Mouse (Mus musculus): ENCODE results near the gene Rreb1.

- TF ChIP-seq CTCF (IDR thresholded peaks at IDR 0.05; ENCODE audit: low read depth, low read length) (no peak), POLR2A (IDR thresholded peaks at IDR 0.05; ENCODE audit: extremely low read depth, insufficient read depth, low read length) (no peak)
Observed at GRCm38 (mm10) chr13:37860789-37861188, 82.6 kb downstream of the Rreb1 start.

Measured in liver, adult 2 months (tissue).